Mouse (Mus musculus) adrenal gland, postnatal 4 days (tissue): ENCODE data around the gene Pef1. TPM values are rescaled to one million over a fixed set of nuclear protein-coding genes. Genes with fewer than 3 reads are reported as not detected.

Source experiments
- DNase-seq, 2 experiments: peaks; one replicate each; pipeline ENCODE4 v3.0.0; 2021 to 2022; ENCODE audit warnings: low spot score in 2 of 2, mixed read lengths in 2 of 2
- total RNA-seq, 2 experiments: library from RNA; stranded (reverse); gene quantifications; 2 replicates each; pipeline ENCODE4 v1.2.3; 2021

Gene Pef1
- total RNA-seq, 2 experiments from 2014 or later, result 63.6 to 65.1 TPM

DNA sequence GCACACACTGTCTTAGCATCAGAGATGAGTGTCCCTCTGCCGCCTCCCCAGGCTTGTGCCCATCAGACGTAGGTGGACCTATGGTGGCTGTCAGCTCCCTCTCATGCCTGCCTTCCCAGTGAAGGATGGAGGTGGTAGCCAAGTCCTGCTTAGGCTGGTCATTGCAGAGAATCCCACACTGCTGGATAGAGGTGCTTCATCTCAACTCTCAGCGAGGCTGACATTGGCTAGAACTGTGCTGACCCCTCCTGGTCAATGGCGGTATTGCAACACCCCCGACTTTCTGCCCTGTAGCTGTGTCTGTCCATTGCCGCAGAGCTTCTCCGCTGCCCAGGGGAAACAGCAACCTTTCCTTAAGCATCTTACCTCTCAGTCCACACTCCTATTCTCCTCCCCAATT is 15.1 kb upstream of the Pef1 start:
- DNase-seq, result peak; percentile 85 to 92

DNA sequence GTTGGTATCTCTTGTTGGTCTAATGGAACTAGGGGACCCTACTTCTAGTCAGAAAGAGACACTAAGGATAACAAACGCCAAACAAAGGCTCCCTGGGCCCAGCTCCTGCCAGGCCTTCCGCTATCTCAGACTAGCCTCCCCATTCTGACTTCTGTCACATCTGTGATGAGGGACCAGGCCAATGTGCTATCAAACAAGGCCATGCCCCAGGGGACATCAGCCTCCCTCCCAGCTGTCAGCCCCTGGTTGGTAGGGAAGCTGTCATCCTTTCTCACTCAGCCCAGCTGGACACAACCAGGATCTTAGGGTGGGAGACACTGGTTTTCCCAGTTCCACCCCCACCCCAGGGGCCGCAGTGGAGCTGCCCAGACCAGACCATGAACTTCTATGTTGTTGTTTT is 7.2 kb upstream of the Pef1 start:
- DNase-seq, result no peak

DNA sequence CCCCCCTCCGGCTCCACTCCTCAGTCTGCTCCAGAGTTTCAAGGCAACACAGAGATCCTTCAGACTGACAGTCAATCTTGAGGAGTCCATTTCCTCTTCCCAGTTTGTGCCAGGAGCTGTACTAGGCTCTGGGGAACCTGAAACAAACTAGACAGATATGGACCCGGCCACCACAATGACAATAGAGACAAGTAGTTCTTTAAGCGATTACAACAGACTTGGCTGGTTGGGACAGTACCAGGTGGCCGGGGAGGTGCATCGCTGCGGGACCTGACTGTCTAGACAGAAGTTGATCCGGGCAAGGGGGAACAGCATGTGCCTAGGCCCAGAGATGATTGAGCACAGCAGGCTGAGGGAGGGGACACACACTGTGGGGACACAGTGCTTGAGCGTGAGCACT is 1.2 kb upstream of the Pef1 start:
- DNase-seq, result no peak

DNA sequence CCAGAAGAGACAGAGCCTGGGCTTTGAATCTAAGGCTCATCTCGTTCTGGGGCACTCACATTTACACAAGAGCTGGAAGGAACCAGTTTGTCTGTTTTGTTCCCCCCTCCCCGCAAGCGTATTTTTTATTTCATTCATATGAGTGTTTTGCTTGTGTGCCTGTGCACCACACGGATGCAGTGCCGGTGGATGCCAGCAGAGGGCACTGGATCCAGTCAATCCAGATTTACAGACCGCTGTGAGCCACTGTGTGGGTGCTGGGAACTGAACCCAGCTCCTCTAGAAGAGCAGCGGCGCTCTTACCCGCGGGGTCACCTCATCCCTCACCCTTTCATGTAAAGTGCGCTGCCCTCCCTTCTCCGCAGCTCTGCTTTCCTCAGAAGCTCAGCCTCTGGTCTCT is 1.3 kb downstream of the Pef1 start:
- DNase-seq, result no peak

DNA sequence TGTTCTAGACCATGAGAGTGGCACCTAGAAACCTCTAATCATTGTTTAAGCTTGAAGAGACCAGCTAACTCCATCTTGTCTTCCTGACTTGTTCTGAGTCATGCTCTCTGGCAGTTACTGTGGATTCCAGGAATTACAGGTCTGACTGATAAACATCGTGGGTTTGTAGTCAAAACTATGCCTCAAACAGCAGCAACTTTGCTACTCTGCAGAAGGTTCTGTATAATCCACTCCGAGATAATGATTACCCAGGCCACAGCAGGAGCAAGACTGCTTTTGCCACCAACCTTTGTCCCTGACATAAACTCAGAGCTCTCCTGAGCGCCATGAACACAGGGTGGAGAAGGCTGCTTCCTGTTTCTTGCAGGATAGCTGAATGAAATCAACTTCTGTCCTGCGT is 2.2 kb downstream of the Pef1 start:
- no peak for DNase-seq

DNA sequence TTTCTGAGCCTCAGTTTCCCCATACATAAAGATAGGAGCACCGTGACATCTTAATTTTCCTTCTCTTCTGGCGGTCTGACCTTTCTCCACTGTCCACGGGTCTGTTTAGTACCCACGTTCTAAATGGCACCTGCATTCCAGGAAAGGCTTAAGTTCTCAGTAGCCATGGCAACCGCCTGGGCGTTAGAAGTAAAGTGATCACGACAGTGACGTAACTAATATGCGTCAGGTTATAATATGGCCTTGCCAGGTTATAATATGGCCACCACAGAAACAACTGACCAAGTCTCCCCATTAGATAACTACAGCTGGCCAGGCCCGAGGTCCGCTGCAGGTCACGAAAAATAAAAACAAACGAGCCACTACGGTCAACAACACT is 4.7 kb downstream of the Pef1 start:
- no peak for DNase-seq

DNA sequence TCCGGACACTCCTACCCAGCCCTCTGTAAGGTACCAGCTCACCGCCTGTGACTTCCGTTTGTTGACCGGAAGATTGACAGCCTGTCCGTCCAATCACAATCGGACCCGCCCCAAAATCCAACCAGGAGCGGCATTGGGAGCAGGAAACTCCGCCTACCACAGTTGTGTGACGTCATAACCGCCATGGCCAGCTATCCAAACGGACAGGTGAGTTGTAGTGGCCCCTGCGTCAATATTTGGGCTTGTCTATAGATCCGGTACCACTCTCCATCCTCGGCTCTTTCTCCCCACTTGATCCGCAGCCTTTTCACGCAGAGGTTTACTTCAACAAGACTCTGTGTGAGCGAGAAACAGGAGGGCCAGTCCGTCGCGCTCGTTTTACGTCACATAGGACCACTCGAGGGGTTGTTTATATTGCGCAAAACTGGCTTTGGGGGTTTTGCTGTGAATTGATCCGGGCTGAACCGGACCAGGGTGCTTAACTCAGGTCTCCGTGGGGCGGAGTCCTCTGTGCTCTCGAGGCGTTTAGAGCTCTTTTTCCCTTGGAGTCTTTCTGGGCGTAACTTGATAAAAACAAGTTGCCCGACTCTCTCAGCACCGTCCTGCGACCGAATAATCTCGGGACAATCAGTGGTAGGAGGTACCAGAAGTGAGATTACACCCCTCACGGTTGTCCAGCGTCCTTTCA is 5.2 kb downstream of the Pef1 start:
- peak; percentile 97 to 98 for DNase-seq

DNA sequence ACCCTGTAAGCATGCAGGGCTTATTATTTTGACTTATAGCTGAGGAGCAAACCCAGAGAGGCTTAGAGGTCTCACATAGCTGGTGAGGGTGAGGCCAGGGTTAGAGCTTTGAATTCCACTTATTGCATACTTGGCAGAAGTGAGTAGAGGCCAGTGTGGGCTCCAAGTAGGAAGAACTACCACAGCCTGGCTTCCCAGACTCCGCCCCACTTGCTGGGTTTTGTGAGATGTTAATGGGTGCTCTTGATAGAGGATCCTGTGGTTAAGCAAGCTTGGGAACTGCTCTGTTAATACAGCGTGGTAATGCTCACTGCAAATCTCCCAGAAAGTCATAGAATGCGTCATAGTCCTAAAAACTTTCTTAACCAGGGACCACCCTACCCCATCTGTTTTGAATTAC is 6.6 kb downstream of the Pef1 start:
- DNase-seq, result no peak

DNA sequence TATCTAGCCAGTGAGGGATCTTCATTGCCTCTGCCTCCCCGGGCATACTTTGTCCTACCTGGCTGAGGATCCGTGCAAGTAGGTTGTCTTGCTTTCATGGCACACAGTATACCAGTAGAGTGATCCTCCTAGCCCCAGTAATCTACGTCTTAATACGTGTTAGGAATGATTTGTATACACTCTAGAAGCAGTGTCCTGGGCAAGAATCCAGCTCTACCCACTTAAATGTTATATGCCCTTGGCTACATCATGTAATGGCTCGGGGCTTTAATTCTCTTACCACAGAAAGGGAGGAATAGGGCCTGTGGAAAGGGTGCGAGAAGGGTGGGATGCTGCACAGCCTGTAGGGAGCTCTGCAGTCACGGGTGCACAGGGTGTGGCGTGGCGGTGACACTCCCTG is 7.3 kb downstream of the Pef1 start:
- DNase-seq, result no peak

DNA sequence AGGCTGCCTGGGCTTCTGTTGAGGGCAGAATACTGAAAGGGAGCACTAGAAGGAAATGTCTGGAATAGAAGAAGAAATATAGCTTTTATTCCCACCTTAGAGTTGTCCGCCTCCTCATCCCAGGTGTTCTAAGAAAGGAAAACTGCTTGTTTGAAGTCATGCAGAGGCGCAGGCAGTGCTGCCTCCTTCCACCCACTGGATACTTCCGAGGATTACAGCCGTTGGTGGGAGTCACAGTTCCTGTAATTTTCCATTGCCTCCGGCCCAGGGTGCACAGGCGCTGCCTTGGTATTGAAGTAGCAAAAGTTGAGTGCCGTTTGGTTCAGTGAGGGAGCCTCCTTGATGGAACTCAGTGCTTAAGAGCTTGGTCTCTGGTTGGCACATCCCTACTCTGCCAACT is 7.7 kb downstream of the Pef1 start:
- DNase-seq, result no peak

DNA sequence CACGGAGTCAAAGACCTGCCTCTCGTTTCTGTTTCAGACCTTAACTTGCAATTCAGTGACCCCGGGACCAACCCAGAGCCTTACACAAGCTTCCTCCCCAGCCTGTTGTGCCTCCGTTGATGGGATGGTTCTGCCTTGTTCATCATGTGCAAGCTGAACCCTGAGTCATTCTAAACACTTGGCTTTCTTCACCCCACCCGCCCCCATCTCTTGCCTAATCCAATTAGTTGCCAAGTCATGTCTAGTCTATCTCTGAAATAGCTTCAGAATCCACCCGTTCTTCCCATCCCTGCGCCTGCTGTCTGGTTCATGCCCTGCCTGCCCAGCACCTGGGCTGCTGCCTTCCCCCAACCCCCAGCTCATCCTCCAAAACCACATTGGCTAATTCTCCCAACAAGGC is 9.9 kb downstream of the Pef1 start:
- peak in 1 of 2 experiments; percentile 29 for DNase-seq

DNA sequence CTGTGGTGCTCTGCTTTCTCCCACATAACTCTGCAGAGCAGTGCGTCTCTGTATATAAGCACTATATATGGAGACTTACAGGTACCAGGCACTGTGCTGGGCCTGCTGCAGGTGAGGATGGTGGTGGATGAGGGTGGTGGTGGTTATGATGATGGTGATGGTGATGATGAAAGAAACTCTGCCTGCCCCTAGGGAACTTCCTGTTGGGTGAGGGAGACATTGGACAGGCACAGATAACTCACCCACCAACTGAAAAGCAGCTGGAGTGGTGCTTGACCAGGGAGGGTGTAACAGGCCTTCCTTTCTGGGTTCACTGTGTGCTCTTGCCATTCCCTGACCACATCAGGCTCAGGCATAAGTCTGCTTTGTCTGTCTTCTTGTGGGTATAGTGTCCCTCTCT is 10.4 kb downstream of the Pef1 start:
- DNase-seq, result no peak

DNA sequence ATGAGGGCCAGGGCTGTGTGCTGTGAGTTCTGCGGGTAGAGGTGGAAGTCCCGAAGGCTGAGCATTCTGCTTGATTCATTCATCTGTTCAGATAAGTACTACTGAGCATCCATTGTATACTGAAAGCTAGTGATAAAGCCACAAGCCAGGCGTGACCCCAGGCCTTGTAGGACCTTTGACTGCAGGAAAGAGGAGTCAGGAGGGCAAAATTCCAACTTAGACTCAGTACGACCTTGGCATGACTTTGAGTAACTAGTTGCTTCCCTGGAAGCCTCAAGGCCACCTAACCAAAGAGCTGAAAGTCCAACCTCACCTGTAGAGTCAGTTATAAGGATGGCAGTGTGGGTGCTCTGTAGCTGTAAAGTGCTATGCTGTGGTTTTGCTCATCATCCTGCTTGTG is 18.4 kb downstream of the Pef1 start:
- DNase-seq, result no peak

DNA sequence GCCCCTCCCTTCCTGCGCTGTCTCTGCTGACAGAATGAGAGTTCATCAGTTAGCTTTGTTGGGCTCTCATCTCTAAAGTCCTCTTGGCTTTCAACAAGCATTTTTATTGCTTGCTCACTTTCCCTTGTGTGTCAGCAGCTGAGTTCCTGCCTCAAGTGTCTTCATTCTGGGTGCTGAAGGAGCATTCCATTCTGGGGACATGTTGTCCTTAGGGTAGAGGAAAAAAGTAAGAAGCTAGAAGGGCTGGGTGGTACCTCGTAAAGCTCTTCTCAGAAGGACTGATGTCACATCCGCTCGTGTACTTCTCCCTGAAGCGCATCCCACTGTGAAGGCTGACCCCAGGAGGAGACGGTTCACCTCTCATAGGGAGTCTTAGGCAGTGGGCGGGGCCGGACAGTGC is 19.2 kb downstream of the Pef1 start:
- no peak for DNase-seq

DNA sequence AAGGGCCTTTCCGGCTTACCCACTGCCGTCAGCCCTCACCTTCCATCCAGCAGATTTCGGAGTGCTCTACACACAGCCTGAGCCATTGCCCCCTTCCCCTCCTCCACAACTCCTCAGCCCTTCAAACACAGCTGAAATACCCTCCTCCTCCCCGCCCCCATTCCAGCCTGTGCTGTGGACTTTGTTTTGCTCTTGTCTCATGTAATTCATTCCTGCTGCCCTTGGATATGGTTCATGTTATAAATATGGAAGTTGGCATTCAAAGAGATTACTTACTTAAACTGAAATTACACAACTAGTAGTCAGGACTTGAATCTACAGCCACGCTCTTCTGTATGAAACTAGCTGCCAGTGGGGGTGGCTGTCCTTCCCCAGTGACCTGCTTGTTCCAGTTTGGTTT is 20.7 kb downstream of the Pef1 start:
- DNase-seq, result no peak

DNA sequence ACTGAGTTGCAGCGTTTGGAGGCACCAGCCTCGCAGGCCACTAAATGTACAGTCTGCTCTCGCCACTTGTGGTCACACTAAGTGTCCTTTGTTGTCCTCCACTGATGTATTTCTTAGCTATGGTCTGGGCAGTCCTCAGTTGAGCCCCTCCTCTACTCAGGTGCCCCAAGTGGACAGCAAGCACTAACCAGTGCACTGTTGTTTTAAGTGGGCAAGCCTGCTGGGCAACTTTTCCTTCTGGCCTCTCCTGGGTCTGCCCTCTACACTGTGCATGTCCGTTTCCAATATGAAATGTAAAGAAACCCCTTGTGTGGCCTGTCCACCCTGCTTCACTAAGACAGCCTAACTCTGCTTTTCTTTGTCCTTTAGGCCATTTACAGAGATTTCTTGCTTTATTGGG is 21.8 kb downstream of the Pef1 start:
- no peak for DNase-seq

DNA sequence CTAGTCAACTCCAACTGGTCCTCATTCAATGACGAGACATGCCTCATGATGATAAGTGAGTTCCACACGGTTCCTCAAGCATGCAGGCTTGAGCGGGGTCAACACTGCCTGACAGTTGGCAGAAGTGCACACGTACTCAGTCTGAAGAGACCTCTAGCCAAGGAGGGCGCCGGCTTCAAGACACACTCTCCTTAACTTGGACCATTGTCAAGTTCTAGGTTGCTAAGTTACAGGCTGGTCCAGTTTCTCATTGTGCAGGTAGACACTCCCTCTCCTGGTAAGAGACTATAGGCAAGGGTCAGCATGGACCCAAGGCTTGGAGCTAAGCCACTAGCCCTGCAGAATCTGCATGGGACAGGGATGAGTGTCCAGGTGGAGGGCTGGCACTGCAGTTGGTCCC is 22.8 kb downstream of the Pef1 start:
- DNase-seq, result no peak

DNA sequence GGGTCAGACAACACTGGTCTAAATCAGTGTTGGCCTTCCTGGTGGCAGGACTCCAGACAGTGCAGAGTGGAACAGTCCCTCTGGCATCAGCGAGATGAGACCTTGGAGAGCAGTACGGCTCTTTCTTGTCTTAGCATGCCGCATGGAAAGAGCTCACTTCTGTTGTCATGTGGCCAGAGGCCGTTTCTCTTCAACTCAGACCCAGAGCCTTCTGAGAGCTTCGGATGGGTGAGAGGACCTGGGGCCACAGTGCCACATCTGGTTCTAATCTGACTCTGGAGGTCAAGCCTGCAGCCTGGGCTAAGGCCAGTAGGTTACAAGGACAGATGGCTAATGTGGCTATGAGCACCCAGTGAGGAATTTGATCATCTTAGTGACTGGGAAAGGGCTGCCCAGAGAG is 23.6 kb downstream of the Pef1 start:
- no peak for DNase-seq

DNA sequence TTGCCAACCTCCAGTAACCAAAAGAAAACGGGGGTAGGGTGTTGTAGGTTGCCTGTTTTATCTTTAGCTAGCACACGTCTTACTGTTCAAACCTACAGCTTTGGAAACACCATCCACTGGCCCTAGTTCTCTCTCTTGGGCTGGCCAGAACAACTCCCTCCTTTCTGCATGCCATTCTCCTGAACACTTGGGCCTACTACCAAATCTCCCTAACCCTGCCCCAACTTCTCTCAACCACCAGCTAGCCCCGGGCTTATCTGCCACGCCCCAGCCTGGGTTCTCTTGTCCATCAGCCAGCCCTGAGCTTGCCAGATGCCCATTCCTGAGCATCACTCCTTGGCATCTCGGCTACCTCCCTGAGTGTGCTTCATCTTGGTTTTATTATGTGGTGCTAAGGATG is 26.5 kb downstream of the Pef1 start:
- no peak for DNase-seq

DNA sequence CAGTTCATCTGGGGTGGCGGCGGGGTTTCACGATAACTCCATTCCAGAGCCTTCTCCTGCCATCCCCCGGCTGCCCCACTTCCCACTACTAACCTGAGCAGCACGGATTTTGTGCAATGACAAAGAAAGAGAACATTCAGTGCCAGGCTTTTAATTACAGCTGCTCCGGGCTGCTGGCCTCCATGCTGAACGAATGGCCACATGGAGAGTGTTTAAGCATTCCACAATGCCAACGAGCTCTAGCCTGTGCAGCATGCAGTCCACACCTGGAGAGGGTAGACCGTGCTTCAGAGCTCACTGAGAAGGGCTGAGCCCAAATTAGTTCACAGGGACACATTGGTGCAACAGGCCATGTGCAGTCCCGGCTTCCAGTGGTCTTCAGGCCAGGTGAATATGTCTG is 27.7 kb downstream of the Pef1 start:
- no peak for DNase-seq

DNA sequence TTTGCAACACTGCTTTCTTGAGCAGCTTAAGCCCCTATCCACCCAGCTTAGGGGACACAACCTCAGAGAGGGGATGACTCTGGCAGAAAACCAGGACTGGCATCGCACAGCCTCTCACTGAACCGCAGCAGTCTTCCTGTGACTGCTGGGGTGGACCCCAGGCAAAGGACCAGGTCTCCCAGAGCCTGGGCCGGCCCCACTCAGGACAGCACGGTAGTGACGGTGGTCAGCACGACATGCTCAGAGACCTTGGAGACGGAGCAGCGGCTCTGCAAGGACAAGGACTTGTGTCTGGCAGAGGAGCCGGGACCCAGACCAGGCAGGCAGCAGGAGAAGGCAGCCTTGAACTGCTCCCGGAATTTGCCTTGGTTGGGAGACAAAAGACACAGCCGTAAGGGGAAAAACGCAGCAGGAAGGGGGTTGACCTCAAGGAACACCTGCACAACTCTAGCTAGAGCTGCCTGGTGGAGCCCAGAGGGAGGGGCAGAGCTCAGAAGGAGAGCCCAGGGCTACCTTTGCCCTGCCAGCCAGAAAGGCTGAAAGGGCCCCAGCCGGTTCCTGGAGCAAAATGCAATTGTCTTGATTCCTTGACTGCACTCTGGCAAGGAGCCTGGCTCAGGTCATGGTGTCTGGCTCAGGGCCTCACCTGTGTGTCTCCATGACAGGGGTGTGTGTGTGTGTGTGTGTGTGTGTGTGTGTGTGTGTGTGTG is 28.4 kb downstream of the Pef1 start:
- DNase-seq, result no peak

DNA sequence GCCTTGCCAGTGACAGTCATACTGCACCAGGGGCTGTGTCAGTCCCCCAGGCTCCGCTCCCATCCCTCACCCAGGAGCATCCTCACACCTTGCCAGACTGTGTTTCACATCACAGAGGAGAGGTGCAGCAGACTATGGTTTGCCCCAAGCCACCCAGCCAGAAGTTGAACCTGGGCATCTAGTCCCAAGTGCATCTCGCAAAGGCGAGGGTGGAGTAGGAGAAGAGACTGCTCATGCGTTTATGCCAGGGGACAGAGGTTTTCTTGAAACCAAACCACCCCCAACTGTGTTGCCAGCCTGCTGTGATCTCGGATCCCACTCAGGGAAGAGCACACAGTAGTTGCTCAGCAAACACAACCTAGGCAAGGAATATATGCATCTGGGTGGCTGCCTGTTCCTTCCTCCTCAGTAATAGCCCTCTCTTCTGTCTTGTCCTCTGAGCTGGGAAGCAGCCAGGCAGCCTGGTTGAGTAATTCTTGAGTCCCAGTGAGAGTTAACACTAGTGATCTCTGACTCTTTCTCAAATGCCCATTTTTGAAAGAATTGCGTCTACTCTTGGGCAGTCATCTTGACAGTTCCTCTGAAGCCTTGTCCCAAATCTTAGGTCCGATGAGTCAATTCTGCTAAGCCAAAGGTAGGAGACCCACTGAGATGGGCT is 29.2 kb downstream of the Pef1 start:
- DNase-seq, result no peak

DNA sequence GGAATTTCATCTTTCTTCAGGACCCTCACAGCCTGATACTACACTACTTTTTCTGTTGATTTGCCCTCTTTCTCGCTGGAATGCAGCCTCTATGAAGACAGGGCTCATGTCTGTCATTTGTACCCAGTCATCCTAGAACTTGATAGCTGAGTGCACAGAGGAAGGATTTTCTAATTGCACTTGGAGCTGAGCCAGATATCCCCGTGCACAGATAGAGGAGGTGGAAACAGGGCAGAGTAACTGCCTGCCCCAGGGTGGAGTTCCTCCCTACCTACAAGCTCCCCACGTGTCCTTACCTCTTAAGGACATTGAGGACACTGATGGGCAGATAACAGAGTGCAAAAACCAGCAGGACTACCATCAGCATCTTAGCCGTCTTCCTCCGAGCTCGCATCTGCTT is 31.0 kb downstream of the Pef1 start:
- no peak for DNase-seq
